Mouse (Mus musculus) erythroblast, embryonic 14.5 days (primary cell): Measurements from ENCODE around the gene Zc3h6.

Experiments used
- GATA1 ChIP-seq: IDR thresholded peaks from 2 replicates; pipeline ENCODE4 v1.6.1; 2012; ENCODE audit warnings: low read length, inconsistent platforms, mixed read lengths
- TAL1 ChIP-seq: IDR thresholded peaks from 3 replicates; pipeline ENCODE4 v1.6.1; 2012; ENCODE audit warnings: low read length, inconsistent platforms, mixed read lengths

DNA sequence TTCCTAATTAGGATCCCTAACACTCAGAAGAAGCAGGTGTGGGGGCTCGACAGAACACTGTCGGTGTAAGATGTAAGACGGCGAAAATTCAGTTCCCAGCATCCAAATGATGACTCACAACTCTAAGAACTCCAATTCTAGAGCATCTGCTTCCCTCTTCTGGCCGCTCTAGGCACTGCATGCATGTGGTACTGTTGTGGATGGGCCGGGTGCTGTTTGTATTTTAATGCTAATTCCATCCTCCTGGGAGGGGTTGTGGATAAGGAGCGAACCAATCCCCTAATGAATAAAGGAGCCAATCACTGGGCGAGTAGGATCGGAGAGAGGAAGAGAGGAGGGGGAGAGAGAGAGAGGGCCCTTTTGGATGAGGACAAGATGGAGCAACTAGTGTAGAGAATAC, 89.4 kb downstream of the Zc3h6 start:
- TF ChIP-seq GATA1 (no peak), TAL1 (no peak)
